Mouse (Mus musculus): Measurements from ENCODE around the gene Tmem63c.

- TF ChIP-seq POLR2AphosphoS5 (IDR thresholded peaks at IDR 0.05; ENCODE audit: insufficient replicate concordance, low read depth, low read length), result no peak
- no peak for TF ChIP-seq CTCF (IDR thresholded peaks at IDR 0.05; ENCODE audit: low read depth, low read length)
- no peak for TF ChIP-seq TAL1 (conservative IDR thresholded peaks at IDR 0.05; ENCODE audit: low read depth, low read length)
- TF ChIP-seq GATA1 (IDR thresholded peaks at IDR 0.05; ENCODE audit: borderline replicate concordance, low read length), result no peak
Measured at GRCm38 (mm10) chr12:87021040-87021439, at the start of gene Tmem63c.

Measured in G1E (cell line).